Mouse (Mus musculus) myocyte (in vitro differentiated cells): ENCODE results near the gene Nfkbil1. TPM values are rescaled to one million over a fixed set of nuclear protein-coding genes. Genes with fewer than 3 reads are reported as not detected.

Experiments
- H3K27me3 ChIP-seq: one replicate; pipeline ENCODE4 v1.6.1; 2011; ENCODE audit not compliant: control insufficient read depth, insufficient read depth, insufficient read length
- H3K36me3 ChIP-seq: one replicate; pipeline ENCODE4 v1.6.1; 2011; ENCODE audit not compliant: control insufficient read depth, insufficient read depth
- H3K4me2 ChIP-seq: one replicate; pipeline ENCODE4 v1.6.1; 2011; ENCODE audit warnings: low read depth, control low read depth
- H3K4me3 ChIP-seq: one replicate; pipeline ENCODE4 v1.5.1; 2011; ENCODE audit warnings: mild to moderate bottlenecking, control low read depth, moderate library complexity
- H3K79me2 ChIP-seq: one replicate; pipeline ENCODE4 v1.6.1; 2011; ENCODE audit not compliant: control insufficient read depth, insufficient read depth
- H3ac ChIP-seq: one replicate; pipeline ENCODE4 v1.6.1; 2011; ENCODE audit not compliant: control insufficient read depth, insufficient read length
- CEBPB ChIP-seq: IDR thresholded peaks from 2 replicates; pipeline ENCODE4 v1.6.1; 2011; ENCODE audit warnings: mild to moderate bottlenecking, moderate library complexity; ENCODE audit not compliant: poor library complexity, insufficient read depth, severe bottlenecking
- E2F4 ChIP-seq: IDR thresholded peaks from one replicate; pipeline ENCODE4 v1.6.1; 2011; ENCODE audit warnings: mild to moderate bottlenecking, control low read depth, moderate library complexity; ENCODE audit not compliant: insufficient read depth
- MAX ChIP-seq: IDR thresholded peaks from one replicate; pipeline ENCODE4 v1.6.1; 2011; ENCODE audit warnings: low read depth, mild to moderate bottlenecking, control low read depth
- MYOD1 ChIP-seq, 3 experiments: IDR thresholded peaks; one replicate each; pipeline ENCODE4 v1.6.1; 2011; ENCODE audit warnings: control low read depth in 2 of 3, low read depth in 2 of 3, mild to moderate bottlenecking in 2 of 3, moderate library complexity in 1 of 3; ENCODE audit not compliant: insufficient read length in 2 of 3, control insufficient read depth in 1 of 3
- MYOG ChIP-seq, 3 experiments: IDR thresholded peaks; one replicate each; pipeline ENCODE4 v1.6.1; 2011; ENCODE audit warnings: control low read depth in 2 of 3, low read depth in 2 of 3, mild to moderate bottlenecking in 2 of 3; ENCODE audit not compliant: insufficient read length in 2 of 3, control insufficient read depth in 1 of 3, insufficient read depth in 1 of 3
- POLR2A ChIP-seq: IDR thresholded peaks from one replicate; pipeline ENCODE4 v1.6.1; 2011; ENCODE audit warnings: low read depth, mild to moderate bottlenecking, control low read depth, moderate library complexity; ENCODE audit not compliant: insufficient read length
- POLR2AphosphoS2 ChIP-seq: IDR thresholded peaks from one replicate; pipeline ENCODE4 v1.6.1; 2011; ENCODE audit warnings: low read depth, control low read depth; ENCODE audit not compliant: insufficient read length
- REST ChIP-seq: IDR thresholded peaks from one replicate; pipeline ENCODE4 v1.6.1; 2011; ENCODE audit warnings: mild to moderate bottlenecking, control low read depth, moderate library complexity; ENCODE audit not compliant: insufficient read depth, insufficient read length
- SRF ChIP-seq: IDR thresholded peaks from one replicate; pipeline ENCODE4 v1.6.1; 2011; ENCODE audit warnings: low read depth; ENCODE audit not compliant: control insufficient read depth, insufficient read length
- TCF12 ChIP-seq: IDR thresholded peaks from one replicate; pipeline ENCODE4 v1.6.1; 2011; ENCODE audit warnings: mild to moderate bottlenecking, control low read depth; ENCODE audit not compliant: poor library complexity, insufficient read depth, severe bottlenecking
- TCF3 ChIP-seq: IDR thresholded peaks from one replicate; pipeline ENCODE4 v1.6.1; 2011; ENCODE audit warnings: low read depth, control low read depth; ENCODE audit not compliant: insufficient read length
- USF1 ChIP-seq: IDR thresholded peaks from one replicate; pipeline ENCODE4 v1.6.1; 2011; ENCODE audit warnings: low read depth, mild to moderate bottlenecking, control low read depth, moderate library complexity
- polyA plus RNA-seq: library from polyadenylated mRNA; unstranded; fragments of >200 nt; fragmentation: generic; extraction: Trizol; gene quantifications from one replicate; pipeline ENCODE4 v1.2.1, GENCODE M21; 2012; ENCODE audit warnings: missing spikeins

Gene Nfkbil1
- polyA plus RNA-seq, 1 experiment, result 27.1 TPM

DNA sequence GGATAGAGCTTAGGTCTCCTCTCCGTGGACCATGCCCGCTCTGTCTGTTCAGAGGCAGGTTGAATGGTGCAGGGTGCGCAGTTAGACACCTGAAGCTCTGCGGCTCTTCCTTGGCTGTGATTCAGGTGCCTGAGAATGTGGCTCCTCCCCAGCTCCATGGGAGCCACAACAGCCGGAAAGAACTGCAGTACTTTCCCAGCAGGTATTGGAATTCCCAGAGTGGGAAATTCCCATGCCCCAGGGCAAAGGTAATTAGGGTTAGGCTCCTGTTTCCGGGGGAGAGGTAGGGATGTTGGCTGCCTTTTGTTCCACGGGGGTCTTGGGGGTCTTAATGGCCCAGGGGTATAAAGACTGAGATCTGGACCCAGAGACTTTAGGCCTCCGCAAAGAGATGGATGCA lies 36.6 kb downstream of the Nfkbil1 start:
- no peak overlapping the region for H3K4me2 ChIP-seq
- H3K4me3 ChIP-seq, result no peak overlapping the region
- TF ChIP-seq MYOG (IDR thresholded peaks at IDR 0.05; ENCODE audit: control insufficient read depth in 1 of 3, insufficient read depth in 1 of 3, insufficient read length in 2 of 3, low read depth in 2 of 3) (no peak), E2F4 (no peak), USF1 (no peak), REST (no peak), CEBPB (no peak), SRF (no peak), TCF3 (no peak), MAX (no peak), MYOD1 (IDR thresholded peaks at IDR 0.05; ENCODE audit: control insufficient read depth in 1 of 3, insufficient read length in 2 of 3, low read depth in 2 of 3) (no peak), POLR2A (no peak), TCF12 (no peak), POLR2AphosphoS2 (no peak)

DNA sequence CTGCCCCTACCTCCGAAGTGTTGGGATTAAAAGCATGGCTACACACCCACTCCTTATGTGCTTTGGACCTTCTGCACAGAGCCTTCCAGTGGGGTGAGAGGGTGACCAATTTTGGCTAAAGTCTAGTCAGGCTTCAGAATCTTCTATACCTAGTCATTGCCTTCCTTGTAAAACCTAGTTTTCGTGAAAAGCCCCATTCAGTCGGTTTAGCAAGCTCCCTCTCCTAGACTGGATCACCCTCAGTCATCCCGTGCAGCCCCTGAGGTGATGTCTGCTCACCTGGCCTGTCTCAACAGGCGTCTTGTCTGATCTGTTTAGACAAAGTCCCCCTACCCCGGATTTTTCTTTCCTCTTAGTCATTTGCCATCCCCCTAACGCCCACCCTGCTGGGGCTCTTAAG lies 37.6 kb downstream of the Nfkbil1 start:
- Histone ChIP-seq H3K79me2 (no peaks in the 10 kb centered on the region), H3K36me3 (no peaks in the 10 kb centered on the region), H3K4me2 (no peak overlapping the region), H3K27me3 (no peaks in the 10 kb centered on the region), H3K4me3 (no peak overlapping the region), H3ac (no peak overlapping the region)
- TF ChIP-seq SRF, result no peak
- TF ChIP-seq MYOG (IDR thresholded peaks at IDR 0.05; ENCODE audit: control insufficient read depth in 1 of 3, insufficient read depth in 1 of 3, insufficient read length in 2 of 3, low read depth in 2 of 3), result no peak
- no peak for TF ChIP-seq POLR2A
- TF ChIP-seq CEBPB, result no peak
- TF ChIP-seq TCF12, result no peak
- TF ChIP-seq REST, result no peak
- TF ChIP-seq POLR2AphosphoS2, result no peak
- TF ChIP-seq TCF3, result no peak
- no peak for TF ChIP-seq MYOD1 (IDR thresholded peaks at IDR 0.05; ENCODE audit: control insufficient read depth in 1 of 3, insufficient read length in 2 of 3, low read depth in 2 of 3)
- no peak for TF ChIP-seq E2F4
- TF ChIP-seq USF1, result no peak
- no peak for TF ChIP-seq MAX

More for the DNA sequence above, 36.6 kb downstream of the Nfkbil1 start:
- Histone ChIP-seq H3K79me2 (no peaks in the 10 kb centered on the region), H3ac (no peak overlapping the region), H3K27me3 (no peaks in the 10 kb centered on the region), H3K36me3 (no peaks in the 10 kb centered on the region)

DNA sequence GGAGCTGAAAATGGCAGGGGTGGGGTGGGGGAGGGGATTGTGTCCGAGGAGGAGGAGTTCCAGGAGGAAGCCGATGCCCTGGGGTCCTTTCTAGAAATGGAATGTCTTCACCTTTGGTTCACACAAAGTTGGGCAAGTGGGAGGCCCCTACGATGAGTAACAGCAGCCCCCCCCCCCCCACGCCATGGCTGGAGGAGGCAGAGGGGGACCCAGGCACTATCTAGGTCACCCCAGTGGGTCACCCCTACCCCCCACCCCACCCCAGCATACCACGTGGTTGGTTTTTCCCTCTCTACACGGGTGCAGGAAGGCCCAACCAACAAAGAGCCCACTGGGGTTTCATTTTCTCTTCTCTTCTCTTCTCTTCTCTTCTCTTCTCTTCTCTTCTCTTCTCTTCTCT lies 38.5 kb downstream of the Nfkbil1 start:
- H3K79me2 ChIP-seq, result no peaks in the 10 kb centered on the region
- no peak overlapping the region for H3K4me2 ChIP-seq
- no peak overlapping the region for H3K4me3 ChIP-seq
- H3ac ChIP-seq, result no peak overlapping the region
- H3K36me3 ChIP-seq, result no peaks in the 10 kb centered on the region
- no peak for TF ChIP-seq MAX
- TF ChIP-seq TCF12, result no peak
- no peak for TF ChIP-seq TCF3
- no peak for TF ChIP-seq SRF
- no peak for TF ChIP-seq MYOD1 (IDR thresholded peaks at IDR 0.05; ENCODE audit: control insufficient read depth in 1 of 3, insufficient read length in 2 of 3, low read depth in 2 of 3)
- no peak for TF ChIP-seq POLR2AphosphoS2
- TF ChIP-seq USF1, result no peak
- TF ChIP-seq MYOG (IDR thresholded peaks at IDR 0.05; ENCODE audit: control insufficient read depth in 1 of 3, insufficient read depth in 1 of 3, insufficient read length in 2 of 3, low read depth in 2 of 3), result no peak
- no peak for TF ChIP-seq CEBPB
- TF ChIP-seq REST, result no peak
- TF ChIP-seq POLR2A, result no peak
- TF ChIP-seq E2F4, result no peak
- H3K27me3 ChIP-seq, result no peaks in the 10 kb centered on the region

DNA sequence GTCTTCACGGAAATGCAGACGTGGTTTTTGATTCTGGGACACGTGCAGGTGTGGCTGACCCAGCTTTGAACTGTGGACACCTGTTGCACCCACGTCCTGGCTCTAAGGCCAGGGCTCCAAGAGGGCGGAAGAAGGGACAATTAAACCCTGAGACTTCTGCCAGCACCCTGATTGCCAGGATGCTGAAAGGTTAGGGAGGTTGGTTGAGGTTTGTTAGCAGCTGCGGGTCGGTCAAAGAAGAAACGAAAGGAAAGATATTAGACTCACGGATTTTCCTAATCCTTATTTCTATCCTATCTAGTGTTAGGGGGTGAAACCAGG lies 39.3 kb downstream of the Nfkbil1 start:
- peak overlapping the region; percentile 16 for H3K4me3 ChIP-seq
- H3K4me2 ChIP-seq, result peak overlapping the region; percentile 87
- no peaks in the 10 kb centered on the region for H3K36me3 ChIP-seq
- H3ac ChIP-seq, result peak overlapping the region; percentile 45
- H3K27me3 ChIP-seq, result no peaks in the 10 kb centered on the region
- H3K79me2 ChIP-seq, result no peaks in the 10 kb centered on the region
- TF ChIP-seq MYOD1 (IDR thresholded peaks at IDR 0.05; ENCODE audit: control insufficient read depth in 1 of 3, insufficient read length in 2 of 3, low read depth in 2 of 3) (peak in 2 of 3 experiments; percentile 34 to 48), MAX (no peak), SRF (no peak), CEBPB (no peak), MYOG (IDR thresholded peaks at IDR 0.05; ENCODE audit: control insufficient read depth in 1 of 3, insufficient read depth in 1 of 3, insufficient read length in 2 of 3, low read depth in 2 of 3) (peak in 1 of 3 experiments; percentile 19), POLR2AphosphoS2 (no peak), REST (no peak)

DNA sequence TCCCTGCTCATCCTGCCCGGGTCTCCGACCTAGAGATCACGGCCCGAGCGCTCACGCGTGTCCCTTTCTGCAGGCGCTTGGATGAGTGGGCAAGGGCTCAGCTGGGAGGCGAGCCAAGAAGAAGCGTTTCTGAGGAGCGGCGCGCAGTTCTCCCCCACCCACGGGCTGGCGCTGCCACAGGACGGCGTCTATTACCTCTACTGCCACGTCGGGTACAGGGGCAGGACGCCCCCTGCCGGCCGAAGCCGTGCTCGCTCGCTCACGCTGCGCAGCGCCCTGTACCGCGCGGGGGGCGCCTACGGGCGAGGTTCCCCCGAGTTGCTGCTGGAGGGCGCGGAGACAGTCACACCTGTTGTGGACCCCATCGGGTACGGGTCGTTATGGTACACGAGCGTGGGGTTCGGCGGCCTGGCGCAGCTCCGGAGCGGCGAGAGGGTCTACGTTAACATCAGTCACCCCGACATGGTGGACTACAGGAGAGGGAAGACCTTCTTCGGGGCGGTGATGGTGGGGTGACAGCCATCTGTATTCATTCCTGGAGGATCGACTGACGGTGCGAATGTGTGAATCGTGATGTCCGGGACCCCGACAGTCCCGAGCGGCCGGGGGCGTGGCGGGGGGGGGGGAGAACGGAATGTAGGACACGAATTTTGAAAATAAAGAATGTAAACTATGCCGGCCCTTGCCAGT lies 39.8 kb downstream of the Nfkbil1 start:
- Histone ChIP-seq H3K79me2 (no peaks in the 10 kb centered on the region), H3K36me3 (no peaks in the 10 kb centered on the region), H3K4me3 (peak overlapping the region; percentile 16), H3K27me3 (no peaks in the 10 kb centered on the region), H3ac (peak overlapping the region; percentile 45), H3K4me2 (peak overlapping the region; percentile 87)
- TF ChIP-seq MYOD1 (IDR thresholded peaks at IDR 0.05; ENCODE audit: control insufficient read depth in 1 of 3, insufficient read length in 2 of 3, low read depth in 2 of 3) (peak in 1 of 3 experiments; percentile 16), MYOG (IDR thresholded peaks at IDR 0.05; ENCODE audit: control insufficient read depth in 1 of 3, insufficient read depth in 1 of 3, insufficient read length in 2 of 3, low read depth in 2 of 3) (peak in 2 of 3 experiments; percentile 8 to 34), POLR2AphosphoS2 (no peak)
